Mouse (Mus musculus): Measurements from ENCODE around the gene Dnajc6.

Dnajc6 gene

DNA sequence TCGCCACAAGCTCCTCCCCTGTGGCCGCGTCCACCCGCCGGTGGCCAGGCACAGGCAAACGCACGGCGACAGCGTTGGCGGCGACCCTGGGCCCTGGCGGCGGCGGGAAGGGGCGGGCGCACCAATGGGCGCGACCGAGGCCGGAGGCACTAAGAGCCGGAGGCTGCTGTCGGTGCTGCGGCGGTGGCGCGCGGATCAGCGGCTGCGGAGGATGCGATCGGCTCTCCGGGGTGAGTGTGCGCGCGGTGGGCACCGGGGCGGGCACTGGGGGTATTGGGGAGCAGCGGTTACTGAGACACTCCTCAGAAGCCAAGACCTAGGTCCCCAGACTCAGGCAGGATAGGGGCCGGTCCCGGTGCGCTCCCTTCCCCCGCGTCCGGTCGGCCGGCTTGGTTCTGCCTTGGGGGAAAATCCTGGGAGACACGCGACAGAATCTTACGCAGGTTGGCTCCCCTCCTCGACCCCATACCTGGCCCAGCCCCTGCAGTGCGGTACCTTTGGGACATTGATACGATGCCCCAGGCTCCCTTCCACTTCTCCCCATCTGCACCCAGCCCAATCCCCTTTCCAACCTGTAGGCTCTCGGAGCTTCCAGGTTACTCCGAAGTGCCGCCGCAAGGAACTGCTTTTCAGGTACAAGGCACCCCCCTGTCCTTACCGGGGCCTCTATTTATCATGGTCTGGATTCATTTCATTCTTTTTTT, at the start of gene Dnajc6:
Dnajc6 (plus strand) TSS at position 115 of the 704 bp plus-strand sequence.
- DNase-seq = peak; percentile 59

DNA sequence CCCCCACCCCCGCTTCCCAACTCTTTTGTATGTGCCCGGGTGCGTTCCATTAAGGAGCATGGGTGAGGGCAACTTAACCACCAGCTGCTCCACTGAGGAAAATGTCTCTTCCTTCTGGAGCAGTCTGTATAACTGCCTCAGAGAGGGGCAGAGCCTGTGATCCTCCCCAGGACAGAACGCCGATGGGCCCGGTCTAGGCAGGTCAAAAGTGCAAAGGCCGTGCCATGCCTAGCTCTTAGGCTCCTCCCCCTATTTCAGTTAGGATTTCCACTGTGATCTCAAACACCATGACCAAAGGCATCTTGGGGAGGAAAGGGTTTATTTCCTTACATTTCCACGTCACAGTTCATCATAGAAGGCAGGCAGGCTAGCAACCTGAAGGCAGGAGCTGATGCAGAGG, 47.7 kb upstream of the Dnajc6 start:
- no peak for DNase-seq

DNA sequence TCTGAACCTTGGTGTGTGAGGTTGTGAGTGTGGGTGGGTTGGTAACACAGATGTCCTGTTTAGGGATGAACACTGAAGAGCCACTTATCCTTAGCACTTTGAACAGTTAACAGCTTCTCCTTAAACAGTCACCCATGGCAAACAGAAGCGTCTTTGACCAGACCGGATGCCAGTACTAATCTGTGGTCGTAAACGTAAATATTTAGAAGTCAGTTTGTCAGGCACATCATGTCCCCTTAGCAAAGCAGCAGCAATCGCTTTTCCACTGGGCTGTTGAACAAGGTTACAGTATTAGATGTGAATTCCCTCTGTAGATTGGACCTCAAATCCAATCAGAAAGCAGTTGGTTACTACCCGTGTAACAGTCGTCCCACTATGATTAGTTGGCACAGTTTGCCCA, 47.1 kb upstream of the Dnajc6 start:
- no peak for DNase-seq

DNA sequence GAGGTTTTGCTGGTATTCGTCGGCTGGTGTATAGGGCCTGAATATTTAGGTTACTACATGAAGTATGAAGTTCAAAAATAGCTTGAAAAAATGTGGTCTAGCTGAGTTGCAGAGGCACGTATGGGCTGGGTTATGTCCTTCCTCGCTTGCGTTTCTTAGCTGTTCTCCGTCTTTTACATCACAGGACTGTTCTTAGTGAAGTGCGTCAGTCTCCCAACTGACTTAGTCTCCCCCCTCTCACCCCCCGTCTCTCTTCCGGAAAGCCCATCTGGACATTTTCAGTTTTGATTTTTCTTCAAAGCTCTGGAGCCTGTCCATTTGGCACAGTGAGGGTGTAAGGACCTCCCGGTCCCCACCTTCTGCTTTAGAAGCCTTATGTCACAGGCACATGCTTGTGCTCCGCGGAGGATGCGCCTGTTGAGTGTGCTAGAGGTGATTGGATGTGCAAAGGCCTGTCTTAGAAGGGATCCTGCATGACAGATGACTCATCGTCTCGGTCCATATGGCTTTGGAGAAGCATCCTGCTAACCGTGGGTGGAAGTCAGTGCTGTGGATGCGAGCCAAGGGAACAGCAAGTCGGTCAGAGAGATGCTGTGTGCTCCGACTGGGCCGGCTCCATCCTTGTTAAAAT, 46.2 kb upstream of the Dnajc6 start:
- DNase-seq = peak; percentile 68

DNA sequence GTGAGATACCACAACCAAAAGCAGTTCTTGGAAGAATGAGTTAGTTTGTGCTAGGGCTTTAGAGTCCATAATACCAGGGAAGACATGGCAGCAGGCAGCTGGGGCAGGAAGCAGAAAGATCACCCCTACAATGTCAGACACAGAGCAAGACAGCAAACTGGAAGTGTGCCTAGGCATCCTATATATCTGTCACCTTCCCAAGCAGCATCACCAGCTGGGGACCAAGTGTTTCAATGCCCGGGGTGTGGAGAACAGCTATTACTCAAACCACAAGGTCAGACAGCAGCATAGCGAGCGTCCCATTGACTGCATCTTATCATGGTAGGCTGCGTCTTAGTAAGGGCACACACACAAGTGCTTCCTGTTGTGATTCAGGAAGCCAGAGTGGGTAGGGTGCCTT, 45.4 kb upstream of the Dnajc6 start:
- DNase-seq = no peak

DNA sequence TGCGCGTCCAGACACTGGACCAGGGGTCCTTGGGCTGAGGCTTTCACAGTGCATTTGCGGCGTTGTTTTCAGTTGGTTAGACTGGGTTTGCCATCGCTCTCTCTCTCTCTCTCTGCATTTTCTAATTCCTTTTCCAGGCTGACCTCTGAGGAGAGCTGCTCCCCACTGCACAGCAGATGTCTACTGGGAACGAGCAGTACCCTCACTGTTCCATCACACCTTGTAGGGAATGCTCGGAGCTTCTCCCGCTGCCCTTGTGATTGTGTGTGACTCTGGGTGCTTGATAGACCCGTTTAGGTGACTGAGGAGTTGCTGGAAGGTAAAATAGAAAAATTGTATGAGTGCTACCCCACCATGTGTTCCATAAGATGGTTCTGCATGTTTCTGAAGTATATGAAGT, 43.6 kb upstream of the Dnajc6 start:
- DNase-seq = no peak

DNA sequence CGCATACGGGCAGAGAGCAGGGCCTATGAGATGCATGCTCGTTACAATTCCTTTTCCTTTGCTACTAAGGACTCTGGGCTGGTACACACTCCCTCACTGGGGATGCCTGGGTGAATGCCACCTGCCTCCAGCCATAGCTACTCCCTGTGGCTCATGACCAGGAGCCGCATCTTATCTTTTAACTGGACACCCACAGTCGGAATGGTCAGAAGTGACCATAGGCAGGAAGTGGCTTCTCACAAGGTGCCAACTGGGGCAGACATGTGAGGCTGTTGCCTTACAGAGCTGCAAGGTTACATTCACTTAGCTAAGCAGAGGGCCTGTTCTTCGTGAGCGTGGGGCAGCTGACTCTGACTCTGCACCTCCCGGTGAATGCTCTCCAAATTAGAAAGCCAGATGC, 39.3 kb upstream of the Dnajc6 start:
- no peak for DNase-seq

DNA sequence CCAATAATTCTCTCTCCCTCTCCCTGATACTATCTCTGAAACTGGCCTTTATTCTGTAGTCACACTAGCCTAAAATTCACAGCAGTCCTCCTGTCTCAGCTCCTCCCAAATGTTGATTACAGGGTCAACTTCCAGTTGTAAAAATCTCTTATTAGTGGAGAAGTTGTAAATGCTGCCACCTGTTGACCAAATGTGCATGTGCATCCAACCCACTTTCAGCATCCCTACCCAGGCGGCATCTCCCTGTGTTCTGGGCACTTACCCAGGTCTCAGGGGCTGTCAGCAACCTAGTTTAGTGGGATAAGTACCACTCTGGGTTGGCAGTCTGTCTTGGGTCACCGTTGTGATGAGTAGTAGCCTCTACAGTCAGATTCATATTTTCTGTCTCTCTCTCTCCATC, 38.1 kb upstream of the Dnajc6 start:
- peak; percentile 44 for DNase-seq

DNA sequence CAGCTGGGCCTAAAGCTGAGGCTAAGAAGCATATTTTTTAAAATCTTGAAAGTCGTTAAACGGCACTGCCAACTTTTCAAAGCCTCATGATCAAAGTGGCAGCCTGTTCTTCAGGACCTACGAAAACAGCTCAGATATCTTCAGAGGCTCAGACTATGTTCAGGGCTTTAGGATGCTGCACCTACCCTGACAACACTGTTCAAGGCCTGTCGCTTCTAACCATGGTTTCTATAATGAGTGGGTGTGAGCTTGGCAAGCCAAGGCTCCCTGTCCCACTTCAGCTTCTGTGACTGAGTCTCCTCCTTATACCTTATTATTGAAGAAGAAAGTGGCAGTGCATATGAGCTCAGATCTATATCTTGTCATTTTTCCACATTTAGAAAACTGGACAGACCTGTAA, 37.1 kb upstream of the Dnajc6 start:
- no peak for DNase-seq

DNA sequence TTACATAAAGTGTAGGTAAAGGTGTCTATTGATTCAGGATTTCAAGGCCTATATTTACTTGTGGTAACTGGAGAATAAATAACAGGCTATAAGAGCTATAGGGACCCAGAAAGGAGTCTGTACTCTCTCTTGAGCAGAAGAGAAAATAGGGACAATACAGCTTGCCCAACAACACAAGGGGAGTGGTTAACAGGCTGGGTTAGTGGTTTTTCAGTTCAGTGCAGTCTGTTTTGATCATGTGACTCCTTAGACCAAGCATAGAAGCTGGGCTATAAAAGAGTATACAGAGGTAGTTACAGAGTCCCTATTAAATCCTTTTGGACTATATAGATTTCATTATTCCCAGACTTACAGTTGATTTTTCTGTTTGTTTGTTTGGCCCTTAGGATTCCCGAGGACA, 36.3 kb upstream of the Dnajc6 start:
- DNase-seq = no peak

DNA sequence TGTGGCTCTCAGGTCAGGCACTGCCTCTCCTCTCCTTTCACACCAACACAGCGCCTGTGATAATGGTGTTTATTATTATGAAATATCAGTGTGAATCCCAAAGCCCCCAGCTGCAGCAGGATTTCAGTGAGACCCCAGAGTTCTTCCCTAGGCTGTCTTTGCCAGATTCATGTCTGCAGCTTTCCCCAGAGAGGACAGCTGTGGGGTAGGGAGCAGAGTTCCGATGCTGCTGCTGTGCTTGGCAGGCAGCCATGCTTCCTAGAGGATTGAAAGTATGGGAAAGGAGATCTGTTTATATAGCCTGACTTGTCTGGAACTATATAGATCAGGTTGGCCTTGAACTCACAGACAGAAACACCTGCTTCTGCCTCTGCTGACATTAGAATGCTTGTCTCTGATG, 34.4 kb upstream of the Dnajc6 start:
- DNase-seq = no peak

DNA sequence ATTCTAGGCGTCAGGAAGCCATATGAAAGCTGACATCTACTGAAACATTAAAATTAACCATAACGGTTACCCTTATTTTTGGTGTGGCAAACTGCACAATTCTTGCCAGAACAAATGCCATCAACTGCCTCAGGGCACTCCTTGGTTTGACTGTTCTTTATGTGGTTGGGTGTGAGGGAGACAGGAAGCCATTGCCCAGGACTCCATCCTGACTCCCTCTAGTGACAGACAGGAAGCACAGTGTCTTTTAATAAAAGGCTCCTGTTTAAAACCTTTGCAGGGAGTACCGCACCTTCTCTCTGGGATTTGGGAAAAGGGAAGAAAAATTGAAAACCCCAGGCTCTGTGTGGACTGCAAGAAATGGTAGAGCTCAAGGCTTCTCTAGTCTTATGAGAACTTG, 30.2 kb upstream of the Dnajc6 start:
- DNase-seq = no peak

DNA sequence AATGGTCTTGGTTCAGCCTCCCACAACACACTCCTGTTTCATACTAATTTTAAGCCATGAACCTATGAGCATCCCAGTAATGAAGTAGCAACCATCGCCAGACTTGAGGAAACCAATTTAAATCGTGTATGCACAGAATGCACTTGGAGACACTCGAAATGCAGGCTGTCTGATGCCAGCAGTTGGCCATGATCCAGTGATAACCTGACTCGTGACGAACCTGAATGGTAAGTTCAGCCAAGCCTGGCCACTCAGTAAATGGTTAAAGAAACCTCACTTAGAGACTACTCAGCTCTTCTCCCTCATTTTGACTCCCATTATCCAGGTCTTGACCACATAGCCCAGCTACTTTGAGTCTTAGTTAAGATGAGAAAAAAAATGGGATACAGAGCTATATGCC, 27.2 kb upstream of the Dnajc6 start:
- DNase-seq = no peak

DNA sequence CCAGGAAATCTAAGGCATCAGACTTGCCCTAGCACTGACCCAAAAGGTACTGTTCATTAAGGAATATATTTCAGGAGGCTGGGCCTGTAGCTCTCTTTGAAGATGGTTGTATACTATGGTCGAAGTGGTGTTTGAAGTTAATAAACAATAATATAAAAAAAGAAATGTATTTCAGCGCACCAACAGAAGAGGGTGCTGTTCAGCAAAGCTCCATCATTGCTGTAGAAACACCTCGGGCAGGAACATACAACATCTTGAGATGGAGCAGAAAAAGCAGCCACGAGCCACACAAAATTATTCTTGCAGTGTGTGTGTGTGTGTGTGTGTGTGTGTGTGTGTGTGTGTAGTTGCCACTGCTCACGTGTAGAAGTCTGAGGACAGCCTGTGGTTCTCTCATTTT, 25.9 kb upstream of the Dnajc6 start:
- no peak for DNase-seq

DNA sequence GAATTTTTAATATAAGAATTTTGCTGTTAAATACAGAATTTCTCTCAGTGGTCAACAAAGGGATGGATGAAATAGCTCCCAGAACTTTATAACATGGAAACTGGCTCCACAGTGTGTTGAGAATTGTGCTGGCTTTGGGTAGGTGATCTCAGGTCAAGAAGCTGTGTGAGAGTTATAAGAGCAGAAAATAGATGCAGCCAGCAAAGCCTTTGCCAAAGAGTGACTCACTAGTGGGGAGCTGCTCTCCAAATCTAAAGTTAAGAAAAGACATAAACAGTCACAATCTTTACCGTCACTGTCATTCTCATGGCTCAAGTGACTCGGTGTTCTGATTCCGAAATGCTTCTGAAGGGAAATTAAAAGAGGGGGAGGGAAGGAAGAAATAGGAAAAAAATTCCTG, 23.7 kb upstream of the Dnajc6 start:
- no peak for DNase-seq

DNA sequence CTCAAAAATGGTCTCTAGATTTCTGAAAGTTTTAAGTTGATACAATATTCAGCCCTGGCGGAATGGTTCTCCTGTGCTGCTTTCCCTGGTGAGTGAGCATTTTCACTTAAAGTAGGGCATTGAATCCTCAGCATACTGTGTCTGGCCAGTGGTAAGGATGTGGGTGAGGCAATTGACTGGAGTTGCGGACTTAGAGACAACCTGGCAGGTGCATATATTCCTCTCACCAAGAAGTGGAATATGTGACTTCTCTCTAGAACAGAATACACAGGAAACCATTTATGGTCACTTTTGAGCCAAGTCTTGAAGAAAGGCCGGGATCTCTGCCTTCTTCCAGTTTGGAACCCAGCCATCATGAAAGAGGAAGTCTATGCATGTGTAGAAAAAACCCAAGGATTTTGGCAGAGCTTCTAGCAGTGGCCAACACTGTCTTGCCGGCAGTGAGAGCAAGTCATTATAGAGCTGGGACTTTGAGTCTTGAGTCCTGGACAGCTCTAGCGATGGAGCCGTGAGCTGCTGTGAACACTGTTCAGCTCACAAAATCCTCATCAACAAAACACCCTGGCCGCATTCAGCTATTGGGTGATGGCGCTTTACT, 6.0 kb upstream of the Dnajc6 start:
- DNase-seq = no peak

DNA sequence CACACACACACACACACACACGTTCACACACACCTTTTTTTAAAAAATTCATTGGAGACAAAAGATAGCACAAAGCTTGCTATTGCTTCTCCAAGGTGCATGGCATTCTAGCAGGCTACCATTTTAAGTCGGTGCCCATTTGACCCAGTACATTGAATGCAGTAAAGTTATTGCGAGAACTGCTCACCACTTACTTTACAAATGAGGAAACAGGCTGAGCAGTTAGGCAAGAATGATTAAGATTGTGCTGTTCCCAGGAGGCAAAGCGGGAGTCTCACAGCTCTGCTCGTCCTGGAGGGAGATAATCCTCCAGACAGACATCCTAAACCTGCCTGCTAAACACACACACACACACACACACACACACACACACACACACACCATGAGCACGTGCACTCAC, 4.7 kb upstream of the Dnajc6 start:
- no peak for DNase-seq

DNA sequence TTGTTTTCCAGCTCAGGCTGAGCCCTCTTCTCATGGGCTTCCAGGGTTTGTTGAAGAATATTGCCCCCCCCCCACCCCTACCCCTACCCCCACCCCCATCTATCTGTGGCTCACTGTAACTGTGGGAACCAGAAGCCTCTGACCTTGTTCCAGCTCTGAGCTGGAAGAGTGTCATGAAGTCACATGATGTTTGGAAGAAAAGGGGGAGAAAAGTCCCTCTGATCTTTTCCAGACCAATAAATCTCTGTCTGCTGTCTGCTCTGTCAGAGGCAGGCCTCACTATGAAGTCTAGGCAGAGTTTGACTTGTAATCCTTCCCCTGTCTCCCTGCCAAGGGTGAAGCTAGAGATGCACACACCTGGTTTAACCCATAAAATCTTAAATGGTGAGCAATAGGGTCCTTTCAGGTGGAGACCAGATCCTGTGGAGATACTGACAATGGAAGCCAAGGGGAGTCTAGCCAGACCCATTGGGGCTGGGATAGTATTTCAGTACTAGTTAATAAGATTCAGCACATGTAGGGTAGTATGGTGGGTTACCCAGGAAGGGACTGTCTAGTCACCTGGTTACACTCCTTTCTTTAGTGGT, 2.7 kb upstream of the Dnajc6 start:
- no peak for DNase-seq

DNA sequence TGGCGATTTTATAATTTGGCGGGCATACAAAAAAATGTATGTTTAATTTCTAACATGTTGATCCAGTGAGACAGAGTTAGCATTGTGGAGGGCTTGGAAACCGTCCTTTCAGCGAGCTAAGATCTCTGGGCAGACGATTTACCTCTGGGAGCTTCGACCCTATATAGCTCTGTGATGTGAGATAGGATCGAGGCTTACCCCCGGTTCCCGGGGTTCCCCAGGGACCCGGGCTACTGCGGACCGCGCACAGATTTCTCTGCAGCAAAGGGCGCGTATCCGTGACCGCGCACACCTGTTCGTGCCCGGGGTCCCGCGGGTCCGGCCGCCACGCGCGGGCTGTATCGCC, 287 bp upstream of the Dnajc6 start:
- no peak for DNase-seq

DNA sequence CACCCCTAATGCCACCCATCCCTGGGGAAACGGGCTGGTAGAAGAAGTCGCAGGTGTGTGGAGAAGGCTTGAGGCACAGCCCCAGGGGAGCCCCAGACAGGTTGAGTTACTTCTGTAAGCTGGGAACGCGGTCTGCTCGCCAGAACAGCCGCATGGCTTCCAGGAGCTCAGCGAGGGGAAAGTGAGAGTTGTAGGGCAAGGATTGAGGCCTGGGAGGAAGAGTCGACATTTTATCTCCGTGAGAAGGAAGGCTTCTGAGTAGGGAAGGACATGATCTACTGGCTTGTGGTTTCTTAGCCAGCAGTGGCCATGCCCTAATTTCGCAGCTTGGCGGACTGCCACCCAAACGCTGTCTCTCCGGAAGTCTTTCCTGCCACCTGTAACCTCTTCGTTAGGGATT, 888 bp downstream of the Dnajc6 start:
- DNase-seq = peak; percentile 41

DNA sequence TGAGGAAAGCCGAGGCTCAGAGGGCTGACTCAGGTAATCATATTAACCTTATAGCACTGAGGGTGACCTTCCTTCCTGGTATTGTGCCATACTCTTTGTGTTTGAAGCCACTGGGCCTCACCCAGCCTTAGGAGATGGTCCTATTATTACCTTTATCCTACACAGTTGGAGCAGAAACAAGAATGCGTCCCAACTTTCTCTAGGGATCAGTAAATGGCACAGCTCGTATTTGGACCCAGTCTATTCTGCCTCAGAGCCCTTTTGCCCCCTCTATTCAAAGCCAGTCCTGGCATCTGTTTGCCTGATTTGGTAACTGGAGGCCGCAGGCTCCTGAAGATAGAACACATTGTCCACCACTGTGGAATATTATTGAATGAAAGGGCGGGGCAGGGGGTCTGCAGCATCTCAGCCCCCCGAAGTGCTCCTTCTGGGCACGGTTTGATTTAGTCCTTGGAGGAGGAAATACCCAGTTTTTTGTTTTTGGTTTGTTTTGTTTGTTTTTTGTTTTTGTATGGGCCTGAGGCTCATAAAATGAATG, 8.1 kb downstream of the Dnajc6 start:
- no peak for DNase-seq

DNA sequence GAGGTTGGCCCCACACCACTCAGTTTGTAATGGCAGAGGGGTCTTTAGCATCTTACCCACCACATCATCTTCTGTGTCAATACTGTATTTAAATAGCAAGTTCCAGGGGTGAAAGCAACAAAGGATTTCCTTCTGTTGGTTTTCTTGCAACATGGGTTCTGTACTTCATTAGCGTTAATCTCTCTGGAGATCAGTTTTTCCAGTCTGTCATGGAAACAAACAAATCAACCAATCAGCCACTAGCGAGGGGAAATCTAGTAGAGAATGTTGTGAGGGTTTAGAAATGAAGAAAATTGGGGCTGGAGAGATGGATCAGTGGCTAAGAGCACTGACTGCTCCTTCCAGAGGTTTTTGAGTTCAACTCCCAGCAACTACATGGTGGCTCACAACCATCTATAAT, 9.5 kb downstream of the Dnajc6 start:
- no peak for DNase-seq

DNA sequence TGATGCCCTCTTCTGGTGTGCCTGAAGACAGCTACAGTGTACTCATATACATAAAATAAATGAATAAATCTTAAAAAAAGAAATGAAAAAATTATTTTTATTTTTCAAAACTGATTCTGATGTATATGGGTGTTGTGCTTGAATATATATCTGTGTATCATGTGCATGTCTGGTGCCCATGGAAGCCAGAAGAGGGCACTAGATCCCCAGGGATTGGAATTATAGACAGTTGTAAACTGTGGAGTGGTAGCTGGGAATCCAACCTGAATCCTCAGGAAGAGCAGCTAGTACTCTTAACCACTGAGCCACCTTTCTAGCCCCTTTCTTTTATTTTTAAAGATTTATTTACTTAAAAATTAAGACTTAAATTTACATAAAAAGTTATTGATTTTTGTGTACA, 9.9 kb downstream of the Dnajc6 start:
- DNase-seq = no peak
